8 mouse cellular contexts compared by ENCODE assay signal in the genomic region with DNA sequence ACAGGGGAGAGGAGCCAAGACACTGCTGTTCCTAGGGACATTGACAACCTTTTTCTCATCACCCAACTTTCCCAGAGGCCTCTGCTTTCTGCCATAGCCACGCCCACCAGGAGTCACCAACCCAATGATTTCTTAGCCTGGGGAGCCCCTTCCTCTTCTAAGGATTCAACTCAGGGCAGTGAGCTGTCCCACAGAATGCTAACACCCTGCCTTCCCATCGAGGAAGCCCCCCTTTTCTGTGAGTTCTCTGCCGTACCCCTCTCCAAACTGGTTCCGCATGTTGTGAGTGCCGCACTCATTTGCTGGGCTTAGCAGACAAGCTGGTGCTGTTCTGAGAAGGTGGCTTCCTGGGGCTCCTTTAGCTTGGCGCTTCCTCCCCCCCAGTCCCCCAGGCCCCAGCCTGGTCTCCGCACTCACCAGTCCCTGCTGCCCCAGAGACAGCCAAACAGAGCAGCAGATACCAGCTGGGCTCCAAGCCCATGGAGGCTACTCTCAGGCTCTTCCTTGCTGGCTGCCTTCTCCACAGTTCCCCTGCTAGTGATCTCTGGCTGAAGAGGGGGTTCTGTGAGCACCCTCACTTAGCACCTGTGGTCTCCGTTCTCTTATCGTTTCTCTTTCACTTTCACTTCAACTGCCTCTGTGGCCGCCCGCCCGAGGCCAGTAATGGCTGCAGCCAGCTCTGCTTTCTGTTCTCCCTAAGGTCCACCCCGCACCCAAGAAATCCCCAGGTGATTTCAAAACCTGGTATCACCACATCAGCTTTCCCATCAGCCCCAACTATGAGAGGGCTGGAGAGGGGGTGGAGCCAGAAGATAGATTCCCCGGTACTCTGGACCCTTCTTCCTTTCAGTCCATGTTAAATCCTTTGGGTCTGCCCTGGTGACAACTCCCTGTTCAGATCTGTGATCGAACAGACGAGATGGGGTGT. TPM values are rescaled to one million over a fixed set of nuclear protein-coding genes. Genes with fewer than 3 reads are reported as not detected.
A peak's percentile ranks its signal among the peaks of the same experiment; 100 is the strongest.
DNase-seq lines count a peak whose midpoint lies in the region; ATAC-seq and TF ChIP-seq lines count a peak whose summit lies in the region.

Gene Tapbpl, minus strand, starts transcription at position 744 of the 928 bp plus-strand sequence.

- H3K4me1 ChIP-seq in ES-Bruce4 (ENCODE audit: control insufficient read depth, insufficient read depth, low read length), result no peaks in the 10 kb centered on the region
- H3K4me1 ChIP-seq in bone marrow, adult 2 months (ENCODE audit: control insufficient read depth, insufficient read depth, low read length), result peaks cover 2% of the 10 kb centered on the region
- H3K4me1 ChIP-seq in embryonic facial prominence, embryonic 15.5 days, result peaks cover 26% of the 10 kb centered on the region
- H3K4me1 ChIP-seq in heart, embryonic 15.5 days (replicated peaks), result peaks cover 34% of the 10 kb centered on the region
- H3K4me1 ChIP-seq in lung, adult 2 months (ENCODE audit: control insufficient read depth, insufficient read depth, low read length), result peaks cover 10% of the 10 kb centered on the region
- peaks cover 12% of the 10 kb centered on the region for H3K4me1 ChIP-seq in neural tube, embryonic 14.5 days (ENCODE audit: control insufficient read depth, insufficient read depth, low read length)

- DNase-seq in kidney, postnatal 10 days, result peak; percentile 69
- DNase-seq in lung, adult 2 months, result peak; percentile 75
- peak; percentile 83 for DNase-seq in thymus, postnatal 0 days (ENCODE audit: low spot score)

- H3K27ac ChIP-seq in ES-Bruce4 (ENCODE audit: insufficient read depth, low read length), result no peak within 1 kb of the TSS
- H3K27ac ChIP-seq in bone marrow, adult 2 months (ENCODE audit: control insufficient read depth, insufficient read depth, low read depth, low read length, poor library complexity), result peak within 1 kb of the TSS; percentile 94
- peak within 1 kb of the TSS; percentile 78 for H3K27ac ChIP-seq in embryonic facial prominence, embryonic 15.5 days (replicated peaks)
- H3K27ac ChIP-seq in heart, embryonic 15.5 days, result peak within 1 kb of the TSS; percentile 89
- H3K27ac ChIP-seq in neural tube, embryonic 14.5 days (ENCODE audit: low read depth, low read length), result peak within 1 kb of the TSS; percentile 52

- no peak for TF ChIP-seq CTCF in ES-Bruce4 (IDR thresholded peaks at IDR 0.05; ENCODE audit: low read depth, low read length)
- no peak for TF ChIP-seq CTCF in bone marrow, adult 2 months (IDR thresholded peaks at IDR 0.05; ENCODE audit: control insufficient read depth, insufficient read depth, low read length)
- TF ChIP-seq CTCF in lung, adult 2 months (IDR thresholded peaks at IDR 0.05; ENCODE audit: insufficient read depth, low read length), result no peak

- 0% methylated on average over 16 of the region's 16 CpGs for WGBS in bone marrow, adult 2 months
- WGBS in embryonic facial prominence, embryonic 15.5 days, result 5% methylated on average over 16 of the region's 16 CpGs
- WGBS in heart, embryonic 15.5 days, result under 1% methylated on average over 16 of the region's 16 CpGs
- WGBS in lung, adult 2 months, result 1% methylated on average over 16 of the region's 16 CpGs
- 11% methylated on average over 16 of the region's 16 CpGs for WGBS in neural tube, embryonic 14.5 days

- H3K9ac ChIP-seq in ES-Bruce4 (ENCODE audit: low read depth, poor library complexity, severe bottlenecking), result peak within 1 kb of the TSS; percentile 34
- H3K9ac ChIP-seq in embryonic facial prominence, embryonic 15.5 days, result peak within 1 kb of the TSS; percentile 60
- H3K9ac ChIP-seq in heart, embryonic 15.5 days, result peak within 1 kb of the TSS; percentile 85
- peak within 1 kb of the TSS; percentile 61 for H3K9ac ChIP-seq in neural tube, embryonic 14.5 days (replicated peaks; ENCODE audit: low read depth, low read length)

- peak within 1 kb of the TSS; percentile 94 for H3K4me2 ChIP-seq in embryonic facial prominence, embryonic 15.5 days (replicated peaks)
- H3K4me2 ChIP-seq in heart, embryonic 15.5 days, result peak within 1 kb of the TSS; percentile 95
- peak within 1 kb of the TSS; percentile 85 for H3K4me2 ChIP-seq in neural tube, embryonic 14.5 days (ENCODE audit: low read depth, low read length)

- ATAC-seq in embryonic facial prominence, embryonic 15.5 days (ENCODE audit: insufficient number of reproducible peaks, low FRiP score, low TSS enrichment, low read depth), result peak; percentile 40; the same call in 1 of the 2 replicates
- ATAC-seq in heart, embryonic 15.5 days (replicated peaks; ENCODE audit: insufficient number of reproducible peaks, insufficient read depth, low FRiP score, low read depth), result peak; percentile 62
- peak; percentile 83 for ATAC-seq in neural tube, embryonic 14.5 days (ENCODE audit: low read depth)

- H3K27me3 ChIP-seq in ES-Bruce4 (ENCODE audit: control insufficient read depth, insufficient read depth, low read length, poor library complexity, severe bottlenecking), result no peaks in the 10 kb centered on the region
- no peaks in the 10 kb centered on the region for H3K27me3 ChIP-seq in embryonic facial prominence, embryonic 15.5 days
- H3K27me3 ChIP-seq in heart, embryonic 15.5 days, result no peaks in the 10 kb centered on the region
- H3K27me3 ChIP-seq in neural tube, embryonic 14.5 days (ENCODE audit: control insufficient read depth, insufficient read depth, low read length), result no peaks in the 10 kb centered on the region

- H3K9me3 ChIP-seq in ES-Bruce4 (replicated peaks; ENCODE audit: control insufficient read depth, insufficient read depth, low read length, poor library complexity, severe bottlenecking), result no peaks in the 10 kb centered on the region
- no peaks in the 10 kb centered on the region for H3K9me3 ChIP-seq in embryonic facial prominence, embryonic 15.5 days (replicated peaks)
- no peaks in the 10 kb centered on the region for H3K9me3 ChIP-seq in heart, embryonic 15.5 days (replicated peaks)
- no peaks in the 10 kb centered on the region for H3K9me3 ChIP-seq in neural tube, embryonic 14.5 days (ENCODE audit: control insufficient read depth, low read length)

- TF ChIP-seq POLR2A in ES-Bruce4 (IDR thresholded peaks at IDR 0.05; ENCODE audit: insufficient read depth, low read length), result no peak
- no peak for TF ChIP-seq POLR2A in bone marrow, adult 2 months (IDR thresholded peaks at IDR 0.05; ENCODE audit: borderline replicate concordance, control insufficient read depth, low read depth, low read length)
- TF ChIP-seq POLR2A in lung, adult 2 months (IDR thresholded peaks at IDR 0.05; ENCODE audit: borderline replicate concordance, extremely low read depth, low read depth, low read length), result peak; percentile 45; the same call in 1 of the 2 replicates

- H3K36me3 ChIP-seq in ES-Bruce4 (ENCODE audit: control insufficient read depth, insufficient read depth, low read length, poor library complexity, severe bottlenecking), result no peaks in the 10 kb centered on the region
- H3K36me3 ChIP-seq in embryonic facial prominence, embryonic 15.5 days, result no peaks in the 10 kb centered on the region
- no peaks in the 10 kb centered on the region for H3K36me3 ChIP-seq in heart, embryonic 15.5 days
- H3K36me3 ChIP-seq in neural tube, embryonic 14.5 days (ENCODE audit: control insufficient read depth, insufficient read depth, low read length), result no peaks in the 10 kb centered on the region

- TF ChIP-seq EP300 in ES-Bruce4 (IDR thresholded peaks at IDR 0.05; ENCODE audit: insufficient read depth, low read depth, low read length), result no peak

- peak within 1 kb of the TSS; percentile 65 for H3K4me3 ChIP-seq in ES-Bruce4 (ENCODE audit: low read depth, low read length)
- H3K4me3 ChIP-seq in bone marrow, adult 2 months (replicated peaks; ENCODE audit: control insufficient read depth, low read depth, low read length), result peak within 1 kb of the TSS; percentile 85
- H3K4me3 ChIP-seq in embryonic facial prominence, embryonic 15.5 days (replicated peaks), result peak within 1 kb of the TSS; percentile 52
- H3K4me3 ChIP-seq in heart, embryonic 15.5 days, result peak within 1 kb of the TSS; percentile 70
- peak within 1 kb of the TSS; percentile 96 for H3K4me3 ChIP-seq in lung, adult 2 months (replicated peaks; ENCODE audit: extremely low read depth, low read depth, low read length)
- peak within 1 kb of the TSS; percentile 34 for H3K4me3 ChIP-seq in neural tube, embryonic 14.5 days (ENCODE audit: low read depth, low read length)

RNA-seq across cellular contexts. Expression of gene Tapbpl, which starts in this region (rescaled TPM):
- 2.1 and 3.9 TPM in 2 replicates for polyA plus RNA-seq in ES-Bruce4 (2011; ENCODE audit: insufficient read depth, insufficient read length, low read depth, missing spikeins)
- polyA plus RNA-seq in bone marrow, adult 2 months (2011; ENCODE audit: insufficient read depth, insufficient read length, low replicate concordance, missing spikeins), result 4.1 and 6.2 TPM in 2 replicates
- 4.8 and 5.2 TPM in 2 replicates for polyA plus RNA-seq in embryonic facial prominence, embryonic 15.5 days (2015; fragmentation: Nextera tagmentation; extraction: Ambion mirVana)
- polyA plus RNA-seq in heart, embryonic 15.5 days (2015; fragmentation: Nextera tagmentation; extraction: Ambion mirVana), result 3.9 and 8.2 TPM in 2 replicates
- polyA plus RNA-seq in lung, adult 2 months (2012; rRNA removed), result 29.8 and 33.4 TPM in 2 replicates
- 5.0 and 5.1 TPM in 2 replicates for polyA plus RNA-seq in neural tube, embryonic 14.5 days (2014; fragmentation: Nextera tagmentation; extraction: Ambion mirVana)
- polyA plus RNA-seq in thymus, postnatal 0 days (2015; fragmentation: Nextera tagmentation; extraction: Ambion mirVana), result 42.5 and 53.1 TPM in 2 replicates

Comparison
In these comparisons a context has a peak if more than half of its experiments do, and no peak if none do; other contexts are left out.
1. H3K4me3 ChIP-seq: peak in every context shown above with its lines; median percentile 96 in lung, adult 2 months; 85 in bone marrow, adult 2 months; 70 in heart, embryonic 15.5 days; 65 in ES-Bruce4; 52 in embryonic facial prominence, embryonic 15.5 days; 34 in neural tube, embryonic 14.5 days.
2. H3K9ac ChIP-seq: peak in every context shown above with its lines; median percentile 85 in heart, embryonic 15.5 days; 61 in neural tube, embryonic 14.5 days; 60 in embryonic facial prominence, embryonic 15.5 days; 34 in ES-Bruce4.